Mouse (Mus musculus): Measurements from ENCODE around the gene Calhm4. TPM values are rescaled to one million over a fixed set of nuclear protein-coding genes. Genes with fewer than 3 reads are reported as not detected.
A peak's percentile ranks its signal among the peaks of the same experiment; 100 is the strongest.

The Calhm4 gene
- polyA plus RNA-seq (2014; fragmentation: Nextera tagmentation; extraction: Ambion mirVana), result not detected in 2 replicates

GRCm38 (mm10) chr10:34044210-34044609 lies at the start of gene Calhm4:
Gene Calhm4, minus strand, starts transcription at chr10:34044310.
- ATAC-seq (ENCODE audit: low FRiP score), result no peak
- H3K4me1 ChIP-seq (ENCODE audit: control insufficient read depth, insufficient read depth, low read length), result no peaks in the 10 kb centered on the region
- H3K36me3 ChIP-seq (ENCODE audit: control insufficient read depth, insufficient read depth, low read length), result no peaks in the 10 kb centered on the region
- H3K27ac ChIP-seq (ENCODE audit: low read depth, low read length), result no peak within 1 kb of the TSS
- no peak for DNase-seq (ENCODE audit: low spot score, missing footprints)
- H3K9ac ChIP-seq (ENCODE audit: low read length), result no peak within 1 kb of the TSS
- H3K9me3 ChIP-seq (ENCODE audit: control insufficient read depth, low read length), result no peaks in the 10 kb centered on the region
- H3K4me2 ChIP-seq, result no peak within 1 kb of the TSS
- H3K4me3 ChIP-seq (ENCODE audit: low read depth, low read length), result no peak within 1 kb of the TSS
- no peaks in the 10 kb centered on the region for H3K27me3 ChIP-seq (ENCODE audit: control insufficient read depth, insufficient read depth, low read length)
- WGBS, result 84% methylated on average over 5 of the region's 5 CpGs

GRCm38 (mm10) chr10:34091888-34092287 lies 47.8 kb upstream of the Calhm4 start:
- ATAC-seq (ENCODE audit: low FRiP score), result no peak
- no peak overlapping the region for H3K4me3 ChIP-seq (ENCODE audit: low read depth, low read length)
- WGBS, result 80% methylated on average over 5 of the region's 5 CpGs
- H3K4me1 ChIP-seq (ENCODE audit: control insufficient read depth, insufficient read depth, low read length), result no peaks in the 10 kb centered on the region
- H3K27me3 ChIP-seq (ENCODE audit: control insufficient read depth, insufficient read depth, low read length), result no peaks in the 10 kb centered on the region
- no peak overlapping the region for H3K27ac ChIP-seq (ENCODE audit: low read depth, low read length)
- no peak overlapping the region for H3K4me2 ChIP-seq
- H3K9me3 ChIP-seq (ENCODE audit: control insufficient read depth, low read length), result no peaks in the 10 kb centered on the region
- DNase-seq (ENCODE audit: low spot score, missing footprints), result peak; percentile 60
- H3K36me3 ChIP-seq (ENCODE audit: control insufficient read depth, insufficient read depth, low read length), result no peaks in the 10 kb centered on the region
- no peak overlapping the region for H3K9ac ChIP-seq (ENCODE audit: low read length)

DNA sequence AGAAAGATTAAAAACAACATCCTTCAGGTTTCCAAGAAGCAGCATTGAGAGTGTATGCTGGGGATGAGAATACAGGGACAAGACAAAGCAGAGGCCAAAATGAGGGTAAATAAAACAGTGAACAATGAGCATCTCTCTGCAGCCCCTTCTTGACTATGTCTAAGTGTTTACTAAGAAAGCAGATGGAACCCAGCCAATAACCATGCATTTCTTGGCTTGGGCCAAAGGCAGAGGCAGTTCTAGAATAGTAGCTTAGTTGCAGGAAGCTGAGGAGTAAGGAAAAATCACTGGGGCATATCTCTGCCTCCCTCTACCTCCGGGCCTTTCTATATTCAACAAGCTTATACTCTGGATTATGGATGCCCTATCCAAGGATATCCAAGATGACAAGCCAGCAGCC lies 46.4 kb upstream of the Calhm4 start:
- no peaks in the 10 kb centered on the region for H3K4me1 ChIP-seq (ENCODE audit: control insufficient read depth, insufficient read depth, low read length)
- H3K27me3 ChIP-seq (ENCODE audit: control insufficient read depth, insufficient read depth, low read length), result no peaks in the 10 kb centered on the region
- H3K9ac ChIP-seq (ENCODE audit: low read length), result no peak overlapping the region
- 97% methylated on average over 1 of the region's 1 CpGs for WGBS
- no peaks in the 10 kb centered on the region for H3K9me3 ChIP-seq (ENCODE audit: control insufficient read depth, low read length)
- DNase-seq (ENCODE audit: low spot score, missing footprints), result peak; percentile 56
- no peaks in the 10 kb centered on the region for H3K36me3 ChIP-seq (ENCODE audit: control insufficient read depth, insufficient read depth, low read length)
- no peak for ATAC-seq (ENCODE audit: low FRiP score)
- no peak overlapping the region for H3K27ac ChIP-seq (ENCODE audit: low read depth, low read length)
- no peak overlapping the region for H3K4me2 ChIP-seq
- H3K4me3 ChIP-seq (ENCODE audit: low read depth, low read length), result no peak overlapping the region

DNA sequence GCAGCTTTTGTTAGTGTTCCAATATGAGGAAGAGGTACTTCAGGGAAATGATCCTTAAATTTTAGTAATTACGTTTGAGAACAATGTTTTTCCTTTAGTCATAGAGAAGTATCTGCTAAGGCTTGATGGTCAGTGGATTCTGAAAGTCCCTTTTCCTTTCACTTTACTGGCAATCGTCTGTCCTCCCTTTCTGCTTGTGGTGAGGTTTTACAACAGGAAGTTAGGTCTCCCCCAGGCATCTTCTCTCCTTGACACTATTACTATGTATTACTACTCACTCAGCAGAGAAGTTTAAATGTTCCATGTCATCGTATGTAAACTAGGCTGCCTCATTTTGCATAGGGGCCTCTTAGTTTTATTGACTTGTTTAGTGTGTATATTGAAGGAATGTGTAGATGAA lies 45.4 kb upstream of the Calhm4 start:
- no peak for DNase-seq (ENCODE audit: low spot score, missing footprints)
- Histone ChIP-seq H3K36me3 (ENCODE audit: control insufficient read depth, insufficient read depth, low read length) (no peaks in the 10 kb centered on the region), H3K4me3 (ENCODE audit: low read depth, low read length) (no peak overlapping the region), H3K27me3 (ENCODE audit: control insufficient read depth, insufficient read depth, low read length) (no peaks in the 10 kb centered on the region), H3K27ac (ENCODE audit: low read depth, low read length) (no peak overlapping the region), H3K4me1 (ENCODE audit: control insufficient read depth, insufficient read depth, low read length) (no peaks in the 10 kb centered on the region), H3K9ac (ENCODE audit: low read length) (no peak overlapping the region), H3K4me2 (no peak overlapping the region), H3K9me3 (ENCODE audit: control insufficient read depth, low read length) (no peaks in the 10 kb centered on the region)
- 87% methylated on average over 3 of the region's 3 CpGs for WGBS
- ATAC-seq (ENCODE audit: low FRiP score), result no peak

DNA sequence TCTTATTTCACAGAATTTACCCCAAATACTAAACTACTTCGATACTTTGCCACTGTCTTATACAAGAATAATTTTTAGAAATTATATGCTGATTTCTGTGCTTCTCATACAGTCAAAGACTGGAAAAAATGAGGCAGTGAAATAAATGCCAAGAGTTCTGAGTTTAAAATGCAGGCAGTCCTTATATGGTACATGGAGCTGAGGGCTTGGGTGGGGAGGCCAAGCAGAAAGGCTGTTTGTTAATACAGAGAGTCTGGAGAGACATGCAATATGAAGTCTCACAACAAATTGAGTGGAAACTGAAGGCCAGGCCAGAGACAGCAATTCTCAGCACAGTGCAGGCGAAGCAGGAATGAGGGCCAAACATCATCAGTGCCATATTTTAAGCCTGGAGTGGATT lies 44.4 kb upstream of the Calhm4 start:
- Histone ChIP-seq H3K27ac (ENCODE audit: low read depth, low read length) (no peak overlapping the region), H3K9ac (ENCODE audit: low read length) (no peak overlapping the region), H3K4me3 (ENCODE audit: low read depth, low read length) (no peak overlapping the region), H3K4me2 (no peak overlapping the region), H3K36me3 (ENCODE audit: control insufficient read depth, insufficient read depth, low read length) (no peaks in the 10 kb centered on the region), H3K4me1 (ENCODE audit: control insufficient read depth, insufficient read depth, low read length) (no peaks in the 10 kb centered on the region), H3K27me3 (ENCODE audit: control insufficient read depth, insufficient read depth, low read length) (no peaks in the 10 kb centered on the region), H3K9me3 (ENCODE audit: control insufficient read depth, low read length) (no peaks in the 10 kb centered on the region)
- DNase-seq (ENCODE audit: low spot score, missing footprints), result peak; percentile 80
- no peak for ATAC-seq (ENCODE audit: low FRiP score)
- WGBS, result 84% methylated on average over 2 of the region's 2 CpGs

DNA sequence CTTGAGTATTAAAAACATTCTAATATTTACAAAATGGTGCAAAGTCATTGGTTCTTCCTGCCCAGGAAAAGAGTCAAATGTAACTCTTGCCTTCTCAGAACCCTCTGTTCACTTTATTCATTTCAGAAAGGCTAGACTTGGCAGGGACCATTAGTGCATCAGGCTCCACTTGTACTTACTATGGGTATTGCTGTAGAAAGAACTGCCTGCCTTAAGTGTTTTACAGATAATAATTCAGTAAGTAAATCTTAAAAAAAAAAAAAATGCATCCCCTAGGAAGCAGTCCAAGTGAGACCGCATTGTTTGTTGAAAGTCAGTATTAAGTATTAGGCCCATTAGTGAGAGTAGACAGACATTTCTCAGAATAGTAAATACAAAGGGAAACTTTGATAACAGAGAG lies 42.4 kb upstream of the Calhm4 start:
- H3K36me3 ChIP-seq (ENCODE audit: control insufficient read depth, insufficient read depth, low read length), result no peaks in the 10 kb centered on the region
- H3K9ac ChIP-seq (ENCODE audit: low read length), result no peak overlapping the region
- H3K27ac ChIP-seq (ENCODE audit: low read depth, low read length), result no peak overlapping the region
- ATAC-seq (ENCODE audit: low FRiP score) (no peak), DNase-seq (ENCODE audit: low spot score, missing footprints) (no peak)
- 97% methylated on average over 1 of the region's 1 CpGs for WGBS
- H3K27me3 ChIP-seq (ENCODE audit: control insufficient read depth, insufficient read depth, low read length), result no peaks in the 10 kb centered on the region
- H3K4me3 ChIP-seq (ENCODE audit: low read depth, low read length), result no peak overlapping the region
- no peak overlapping the region for H3K4me2 ChIP-seq
- no peaks in the 10 kb centered on the region for H3K9me3 ChIP-seq (ENCODE audit: control insufficient read depth, low read length)
- no peaks in the 10 kb centered on the region for H3K4me1 ChIP-seq (ENCODE audit: control insufficient read depth, insufficient read depth, low read length)

- 92% methylated on average over 5 of the region's 5 CpGs for WGBS
Observed at GRCm38 (mm10) chr10:34074522-34075200, 30.6 kb upstream of the Calhm4 start.

DNA sequence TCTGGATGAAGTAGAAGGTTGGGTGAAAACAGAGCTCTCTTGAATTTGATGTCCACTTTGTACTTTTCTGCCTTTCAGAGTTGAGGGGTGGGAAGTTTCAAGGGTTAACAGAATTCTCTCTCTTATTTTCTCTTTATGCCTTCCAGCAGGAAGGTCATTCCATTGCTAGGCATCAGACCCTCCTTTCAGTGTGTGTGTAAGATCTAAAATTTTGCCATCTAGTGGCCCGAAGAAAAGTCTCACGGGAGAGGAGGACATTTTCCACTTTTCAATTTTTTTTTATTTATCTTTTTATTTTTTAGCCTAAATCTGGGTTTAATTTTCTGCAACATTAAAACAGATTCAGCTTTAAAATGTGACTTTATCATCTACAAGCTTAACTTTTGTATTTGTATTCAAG lies 27.5 kb upstream of the Calhm4 start:
- Histone ChIP-seq H3K4me1 (ENCODE audit: control insufficient read depth, insufficient read depth, low read length) (no peaks in the 10 kb centered on the region), H3K27ac (ENCODE audit: low read depth, low read length) (no peak overlapping the region), H3K4me3 (ENCODE audit: low read depth, low read length) (no peak overlapping the region), H3K9ac (ENCODE audit: low read length) (no peak overlapping the region), H3K4me2 (no peak overlapping the region), H3K9me3 (ENCODE audit: control insufficient read depth, low read length) (no peaks in the 10 kb centered on the region), H3K36me3 (ENCODE audit: control insufficient read depth, insufficient read depth, low read length) (no peaks in the 10 kb centered on the region), H3K27me3 (ENCODE audit: control insufficient read depth, insufficient read depth, low read length) (no peaks in the 10 kb centered on the region)
- ATAC-seq (ENCODE audit: low FRiP score) (no peak), DNase-seq (ENCODE audit: low spot score, missing footprints) (no peak)
- 68% methylated on average over 2 of the region's 2 CpGs for WGBS

More at GRCm38 (mm10) chr10:34074522-34075200, 30.6 kb upstream of the Calhm4 start:
- H3K27ac ChIP-seq (ENCODE audit: low read depth, low read length), result no peak overlapping the region
- no peak overlapping the region for H3K4me2 ChIP-seq
- DNase-seq (ENCODE audit: low spot score, missing footprints) (no peak), ATAC-seq (ENCODE audit: low FRiP score) (no peak)
- no peaks in the 10 kb centered on the region for H3K36me3 ChIP-seq (ENCODE audit: control insufficient read depth, insufficient read depth, low read length)
- no peak overlapping the region for H3K4me3 ChIP-seq (ENCODE audit: low read depth, low read length)
- no peak overlapping the region for H3K9ac ChIP-seq (ENCODE audit: low read length)
- H3K27me3 ChIP-seq (ENCODE audit: control insufficient read depth, insufficient read depth, low read length), result no peaks in the 10 kb centered on the region
- H3K9me3 ChIP-seq (ENCODE audit: control insufficient read depth, low read length), result no peaks in the 10 kb centered on the region
- H3K4me1 ChIP-seq (ENCODE audit: control insufficient read depth, insufficient read depth, low read length), result no peaks in the 10 kb centered on the region

DNA sequence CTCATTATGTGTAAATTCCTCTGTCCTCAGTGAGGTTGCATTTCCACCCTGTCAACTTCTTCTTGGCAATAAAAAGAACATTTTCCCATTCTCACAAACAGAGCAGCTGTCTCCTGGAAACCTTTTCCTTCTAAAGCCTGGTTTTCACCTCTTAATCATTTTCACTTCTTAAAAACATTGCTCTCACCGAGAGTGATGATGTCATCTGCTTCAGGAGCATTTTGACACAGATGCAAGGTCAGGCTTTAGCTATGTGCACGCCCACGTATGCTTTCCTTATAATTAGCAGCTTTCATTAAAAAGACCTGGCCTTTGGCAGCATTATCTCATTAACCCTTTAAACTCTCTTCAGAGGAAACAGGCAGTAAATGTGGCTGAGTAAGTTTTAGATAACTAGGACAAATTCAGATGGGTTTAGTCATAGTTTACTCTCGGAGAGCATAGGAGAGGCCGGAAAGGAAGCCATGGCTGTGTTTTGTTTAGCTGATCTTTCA lies 26.9 kb upstream of the Calhm4 start:
- no peak for DNase-seq (ENCODE audit: low spot score, missing footprints)
- H3K36me3 ChIP-seq (ENCODE audit: control insufficient read depth, insufficient read depth, low read length), result no peaks in the 10 kb centered on the region
- H3K9me3 ChIP-seq (ENCODE audit: control insufficient read depth, low read length), result no peaks in the 10 kb centered on the region
- ATAC-seq (ENCODE audit: low FRiP score), result no peak
- H3K4me1 ChIP-seq (ENCODE audit: control insufficient read depth, insufficient read depth, low read length), result no peaks in the 10 kb centered on the region
- WGBS, result 73% methylated on average over 5 of the region's 5 CpGs
- no peaks in the 10 kb centered on the region for H3K27me3 ChIP-seq (ENCODE audit: control insufficient read depth, insufficient read depth, low read length)
- no peak overlapping the region for H3K4me2 ChIP-seq
- no peak overlapping the region for H3K27ac ChIP-seq (ENCODE audit: low read depth, low read length)
- no peak overlapping the region for H3K4me3 ChIP-seq (ENCODE audit: low read depth, low read length)
- H3K9ac ChIP-seq (ENCODE audit: low read length), result no peak overlapping the region

Measured in midbrain, embryonic 11.5 days (tissue).